Mouse (Mus musculus) embryonic fibroblast, embryonic 13.5 days (primary cell): ENCODE data around the gene Poc1a. TPM values are rescaled to one million over a fixed set of nuclear protein-coding genes. Genes with fewer than 3 reads are reported as not detected.

Source experiments
- H3K27ac ChIP-seq: 2 replicates; pipeline ENCODE4 v1.5.1; 2012; ENCODE audit warnings: low read length, control low read depth, inconsistent platforms; ENCODE audit not compliant: insufficient read depth
- H3K4me1 ChIP-seq: 2 replicates; pipeline ENCODE4 v1.6.1; 2011; ENCODE audit warnings: low read length; ENCODE audit not compliant: control insufficient read depth, insufficient read depth
- H3K4me3 ChIP-seq: 2 replicates; pipeline ENCODE4 v1.5.1; 2011; ENCODE audit warnings: mild to moderate bottlenecking, control low read depth, low read length; ENCODE audit not compliant: insufficient read depth
- CTCF ChIP-seq: IDR thresholded peaks from 2 replicates; pipeline ENCODE4 v1.5.1; 2011; ENCODE audit warnings: mild to moderate bottlenecking, control low read depth, low read length, moderate library complexity, borderline replicate concordance; ENCODE audit not compliant: insufficient read depth
- POLR2A ChIP-seq: IDR thresholded peaks from 2 replicates; pipeline ENCODE4 v1.6.1; 2011; ENCODE audit warnings: low read depth, mild to moderate bottlenecking, control low read depth, low read length, moderate library complexity
- polyA plus RNA-seq: library from polyadenylated mRNA; stranded (reverse); fragments of >200 nt; gene quantifications from 2 replicates; pipeline ENCODE4 v1.2.4, GENCODE M21; 2011; ENCODE audit warnings: low read depth; ENCODE audit not compliant: missing spikeins, insufficient read length

Gene Poc1a
- polyA plus RNA-seq, 1 experiment = 12.0 TPM

- H3K4me1 ChIP-seq = no peaks in the 10 kb centered on the region
- no peak overlapping the region for H3K4me3 ChIP-seq
- H3K27ac ChIP-seq = no peak overlapping the region
- TF ChIP-seq POLR2A (no peak), CTCF (no peak)
Measured at GRCm38 (mm10) chr9:106241541-106242164, 39.2 kb upstream of the Poc1a start.

DNA sequence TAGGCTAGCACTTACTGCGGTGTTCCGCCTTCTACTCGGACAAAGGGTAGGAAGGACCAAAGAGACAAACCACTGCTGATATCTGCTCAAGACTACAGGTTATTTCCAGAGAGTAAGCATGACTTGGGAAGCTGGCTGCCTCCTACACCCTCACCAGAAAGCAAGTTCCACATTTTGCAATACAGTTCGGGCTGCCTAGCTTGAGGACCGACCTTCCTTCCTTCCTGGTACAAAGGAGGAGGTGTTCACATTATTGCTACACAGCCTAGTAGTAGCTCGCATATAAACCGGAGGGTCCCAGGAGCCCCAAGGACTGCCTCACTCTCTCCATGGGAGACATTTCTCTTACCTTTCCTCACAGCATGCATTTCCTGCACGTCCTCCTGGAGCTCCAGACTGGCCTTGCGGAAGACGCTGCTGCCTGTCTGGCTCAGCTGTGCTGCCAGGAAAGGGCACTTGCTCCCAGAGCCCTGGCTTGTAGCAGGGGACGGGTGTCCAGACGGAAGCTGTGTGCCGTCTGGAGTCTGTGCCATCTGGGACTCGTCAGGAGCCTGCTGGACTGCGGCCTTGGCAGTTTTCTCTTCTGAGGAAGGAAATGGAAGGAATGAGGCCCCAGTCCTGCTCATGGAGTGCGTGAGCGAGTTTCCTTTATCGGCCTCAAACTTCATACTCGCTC is 37.9 kb upstream of the Poc1a start:
- H3K4me1 ChIP-seq = no peaks in the 10 kb centered on the region
- no peak for TF ChIP-seq CTCF
- TF ChIP-seq POLR2A = no peak
- no peak overlapping the region for H3K27ac ChIP-seq
- no peak overlapping the region for H3K4me3 ChIP-seq

- Histone ChIP-seq H3K4me1 (no peaks in the 10 kb centered on the region), H3K4me3 (no peak overlapping the region), H3K27ac (no peak overlapping the region)
- TF ChIP-seq CTCF = no peak
- no peak for TF ChIP-seq POLR2A
Measured at GRCm38 (mm10) chr9:106249550-106249949, 31.3 kb upstream of the Poc1a start.

DNA sequence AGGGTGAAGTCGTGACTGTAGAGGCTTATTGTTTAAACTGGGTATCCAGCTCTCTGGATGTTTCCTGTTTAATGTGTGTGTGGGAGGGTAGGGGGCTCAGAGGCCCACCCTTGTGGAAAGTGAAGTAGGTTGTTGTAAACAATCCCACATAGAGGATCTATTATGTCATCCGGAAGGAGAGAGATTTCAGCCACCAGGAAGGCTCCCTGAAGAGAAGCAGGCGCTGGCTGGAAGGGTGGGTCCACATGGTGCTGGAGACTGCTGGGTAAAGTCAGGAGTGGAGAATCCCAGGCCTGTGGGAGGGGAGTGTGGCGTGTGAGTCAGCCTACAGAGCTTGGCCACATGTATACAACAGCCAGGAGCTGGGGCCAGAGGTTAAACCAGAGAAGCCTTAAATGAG is 30.6 kb upstream of the Poc1a start:
- Histone ChIP-seq H3K4me3 (no peak overlapping the region), H3K27ac (peak overlapping the region; percentile 43), H3K4me1 (no peaks in the 10 kb centered on the region)
- TF ChIP-seq CTCF (no peak), POLR2A (no peak)

DNA sequence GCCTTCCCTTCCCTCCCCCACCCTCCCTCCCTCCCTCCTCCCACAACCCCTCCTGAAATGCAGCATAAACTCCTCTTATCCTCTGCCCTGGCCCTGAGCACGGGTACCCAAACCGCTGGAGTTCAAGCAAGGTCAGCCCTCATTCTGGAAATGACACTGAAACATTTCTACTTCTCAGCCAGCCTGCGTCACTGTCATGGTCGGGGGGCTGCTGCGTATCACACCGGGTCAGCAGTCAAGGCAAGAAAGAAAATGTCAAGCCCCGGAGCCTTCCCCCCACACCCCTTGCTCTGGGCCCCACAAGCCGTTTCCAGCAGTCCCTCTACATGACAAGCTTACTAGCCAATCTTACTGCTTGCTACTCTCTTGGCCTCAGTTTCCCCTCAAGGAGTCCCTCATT is 29.8 kb upstream of the Poc1a start:
- TF ChIP-seq POLR2A (no peak), CTCF (no peak)
- Histone ChIP-seq H3K27ac (no peak overlapping the region), H3K4me1 (no peaks in the 10 kb centered on the region)

GRCm38 (mm10) chr9:106254001-106254400 is 26.9 kb upstream of the Poc1a start:
- no peaks in the 10 kb centered on the region for H3K4me1 ChIP-seq
- TF ChIP-seq POLR2A (no peak), CTCF (no peak)
- H3K27ac ChIP-seq = no peak overlapping the region
- no peak overlapping the region for H3K4me3 ChIP-seq

More for the DNA sequence above, 29.8 kb upstream of the Poc1a start:
- H3K4me3 ChIP-seq = no peak overlapping the region

DNA sequence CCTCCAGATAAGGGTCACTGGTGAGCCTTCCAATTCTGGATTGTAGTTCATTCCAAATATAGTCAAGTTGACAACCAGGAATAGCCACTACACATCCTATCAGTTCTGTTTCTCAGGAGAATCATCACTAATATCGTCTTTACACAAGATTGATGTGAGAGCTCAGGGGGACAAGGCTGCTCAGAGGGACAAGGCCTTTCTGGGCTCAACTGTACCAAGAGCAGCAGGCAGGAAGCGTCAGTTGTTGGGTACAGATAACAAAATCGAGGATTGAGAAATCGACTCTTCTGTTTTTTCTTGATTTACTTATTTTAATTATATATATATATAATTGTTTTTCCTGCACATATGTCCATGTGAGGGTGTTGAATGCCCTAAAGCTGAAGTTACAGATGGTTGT is 22.4 kb upstream of the Poc1a start:
- no peak for TF ChIP-seq POLR2A
- TF ChIP-seq CTCF = no peak
- no peak overlapping the region for H3K27ac ChIP-seq
- no peaks in the 10 kb centered on the region for H3K4me1 ChIP-seq
- no peak overlapping the region for H3K4me3 ChIP-seq

GRCm38 (mm10) chr9:106258990-106259389 is 21.9 kb upstream of the Poc1a start:
- H3K4me3 ChIP-seq = no peak overlapping the region
- TF ChIP-seq POLR2A = no peak
- TF ChIP-seq CTCF = no peak
- no peaks in the 10 kb centered on the region for H3K4me1 ChIP-seq
- no peak overlapping the region for H3K27ac ChIP-seq

DNA sequence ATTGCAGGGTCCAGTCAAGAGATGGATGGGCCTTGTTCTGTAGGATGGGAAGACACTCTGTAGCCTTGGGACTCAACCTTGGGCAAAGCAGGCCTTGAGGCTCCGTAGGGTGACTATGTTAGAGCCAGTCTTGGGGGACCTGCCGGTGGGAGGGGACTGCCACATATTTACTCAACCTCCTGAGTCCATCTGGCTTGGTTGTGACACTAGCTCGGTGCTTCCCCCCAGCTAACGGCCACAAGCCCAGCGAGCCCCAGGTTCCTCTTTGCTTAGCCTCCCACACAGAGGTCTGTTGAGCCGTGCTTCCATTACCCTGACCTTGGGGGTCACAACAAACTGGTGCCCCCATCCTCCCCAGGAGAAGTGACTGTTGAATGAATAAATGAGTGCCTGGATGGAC is 19.8 kb upstream of the Poc1a start:
- TF ChIP-seq POLR2A = no peak
- Histone ChIP-seq H3K4me3 (no peak overlapping the region), H3K4me1 (no peaks in the 10 kb centered on the region)

DNA sequence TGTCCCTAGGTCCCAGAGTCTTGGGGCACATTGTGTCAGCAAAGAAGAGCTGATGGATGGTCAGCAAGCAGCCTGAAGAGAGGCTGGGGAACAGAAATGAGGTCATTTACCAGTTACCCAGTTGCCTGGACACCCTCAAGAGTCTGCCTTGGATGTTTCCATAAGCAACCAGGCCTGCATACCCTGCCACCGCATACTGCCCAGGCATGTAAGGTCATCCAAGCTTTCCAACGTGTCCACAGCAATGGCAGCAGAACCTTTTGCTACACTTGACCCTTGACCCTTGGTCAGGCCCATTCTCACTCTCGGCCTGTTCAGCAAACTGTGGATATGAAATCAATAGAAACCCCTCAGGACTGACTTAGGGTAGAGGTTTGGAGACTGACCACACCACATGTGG is 19.4 kb upstream of the Poc1a start:
- TF ChIP-seq POLR2A (no peak), CTCF (no peak)
- no peak overlapping the region for H3K27ac ChIP-seq
- no peaks in the 10 kb centered on the region for H3K4me1 ChIP-seq
- no peak overlapping the region for H3K4me3 ChIP-seq

More for the DNA sequence above, 19.8 kb upstream of the Poc1a start:
- no peak overlapping the region for H3K27ac ChIP-seq

DNA sequence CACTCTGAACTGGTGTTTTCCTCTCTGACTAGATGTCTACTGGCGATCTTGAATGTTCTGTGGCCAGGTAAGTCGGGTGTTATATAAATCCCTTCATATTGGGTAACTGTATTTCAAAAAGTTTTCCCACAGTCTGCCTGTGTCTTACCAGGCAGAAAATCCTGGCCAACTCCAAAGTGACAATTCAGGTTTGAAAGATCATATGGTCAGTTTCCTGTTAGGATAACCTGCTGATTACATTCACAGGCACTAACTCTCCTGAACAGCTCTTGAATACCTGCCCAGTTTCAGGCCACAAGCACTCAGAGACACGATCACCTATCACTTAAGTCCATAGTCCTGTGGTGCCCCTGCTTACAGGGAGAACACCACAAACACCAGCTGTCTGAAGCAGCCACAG is 18.8 kb upstream of the Poc1a start:
- Histone ChIP-seq H3K27ac (no peak overlapping the region), H3K4me1 (no peaks in the 10 kb centered on the region), H3K4me3 (no peak overlapping the region)
- TF ChIP-seq CTCF (no peak), POLR2A (no peak)
